22 mouse cellular contexts compared by ENCODE assay signal in the genomic region with DNA sequence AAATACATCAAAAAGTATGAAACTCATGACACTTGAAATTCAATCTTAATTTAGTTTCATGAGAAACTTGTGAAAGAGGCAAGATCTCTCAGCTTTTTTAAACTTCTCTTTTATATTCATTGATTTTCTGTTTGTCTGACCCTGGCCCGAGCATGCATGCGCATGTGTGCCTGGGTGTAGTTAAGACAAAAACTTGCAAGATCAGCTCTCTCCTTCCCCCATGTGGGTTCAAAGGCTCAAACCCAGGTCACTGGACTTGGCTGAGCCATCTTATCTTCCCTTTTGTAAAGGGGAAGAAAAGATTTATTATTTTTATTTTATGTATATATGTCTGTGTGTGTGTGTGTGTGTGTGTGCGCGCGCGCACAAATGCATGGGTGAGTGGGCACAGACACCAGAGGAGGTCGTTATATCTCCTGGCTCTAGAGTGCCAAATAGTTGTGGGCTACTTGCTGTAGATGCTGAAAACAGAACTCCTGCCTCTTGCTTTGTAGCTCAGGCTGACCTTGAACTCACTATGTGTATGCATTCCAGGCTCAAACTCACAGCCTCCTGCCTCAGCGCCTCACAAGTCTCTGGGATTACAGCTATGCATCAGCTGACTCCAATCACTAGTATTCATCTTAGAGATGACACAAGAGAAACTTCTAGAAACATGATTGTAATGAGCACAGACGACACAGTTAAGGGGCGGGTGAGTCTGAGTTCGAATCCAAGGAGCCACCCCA.
A peak's percentile ranks its signal among the peaks of the same experiment; 100 is the strongest.
DNase-seq lines count a peak whose midpoint lies in the region; ATAC-seq and TF ChIP-seq lines count a peak whose summit lies in the region.
"Had no signal": no experiment of that assay in that cellular context is flagged by ENCODE, and none has a peak within 500 bp of the region (broad histone marks: within the 10 kb centered on the region; RNA-seq: fewer than 3 reads in every experiment).

No protein-coding gene starts in this region.

- TF ChIP-seq CTCF in liver, adult 2 months (IDR thresholded peaks at IDR 0.05; ENCODE audit: low read depth, low read length), result no peak
- no peak for TF ChIP-seq CTCF in liver, postnatal 0 days (IDR thresholded peaks at IDR 0.05; ENCODE audit: low read depth)
- TF ChIP-seq CTCF in MEL (IDR thresholded peaks at IDR 0.05 in 2 of 3, conservative IDR thresholded peaks at IDR 0.05 in 1 of 3; ENCODE audit: control insufficient read depth in 1 of 3, insufficient read depth in 1 of 3, low read depth in 2 of 3, low read length in 3 of 3, poor library complexity in 1 of 3, severe bottlenecking in 1 of 3), result no peak

- no peak overlapping the region for H3K9ac ChIP-seq in liver, adult 2 months (ENCODE audit: low read depth, low read length)
- H3K9ac ChIP-seq in liver, postnatal 0 days (replicated peaks), result no peak overlapping the region
- no peak overlapping the region for H3K9ac ChIP-seq in MEL (ENCODE audit: control insufficient read depth, low read depth, low read length, poor library complexity, severe bottlenecking)
- H3K9ac ChIP-seq in forebrain, embryonic 15.5 days (replicated peaks), result no peak overlapping the region
- H3K9ac ChIP-seq: embryonic facial prominence, embryonic 12.5 days; forebrain, embryonic 13.5 days had no signal

- 76% methylated on average over 11 of the region's 11 CpGs for WGBS in liver, adult 2 months
- WGBS in liver, postnatal 0 days (ENCODE audit: insufficient replicate concordance), result 90% methylated on average over 11 of the region's 11 CpGs
- 94% methylated on average over 11 of the region's 11 CpGs for WGBS in forebrain, embryonic 15.5 days

- TF ChIP-seq EP300 in liver, postnatal 0 days (IDR thresholded peaks at IDR 0.05; ENCODE audit: low read depth), result no peak
- no peak for TF ChIP-seq EP300 in MEL (IDR thresholded peaks at IDR 0.05; ENCODE audit: low read depth in 1 of 2, low read length in 2 of 2)

- H3K4me1 ChIP-seq in liver, adult 2 months (ENCODE audit: control insufficient read depth, insufficient read depth, low read length), result peaks cover 16% of the 10 kb centered on the region
- H3K4me1 ChIP-seq in liver, postnatal 0 days (ENCODE audit: insufficient read depth), result peaks cover 43% of the 10 kb centered on the region
- peaks cover 26 to 52% of the 10 kb centered on the region in 2 experiments for H3K4me1 ChIP-seq in MEL (ENCODE audit: control insufficient read depth in 1 of 2, insufficient read depth in 2 of 2, low read length in 2 of 2)
- no peaks in the 10 kb centered on the region for H3K4me1 ChIP-seq in forebrain, embryonic 15.5 days
- H3K4me1 ChIP-seq: embryonic facial prominence, embryonic 12.5 days had no signal

- H3K79me2 ChIP-seq in liver, adult 2 months (ENCODE audit: control insufficient read depth, insufficient read depth, low read length), result peaks cover 29% of the 10 kb centered on the region
- H3K79me2 ChIP-seq in MEL (ENCODE audit: control insufficient read depth, insufficient read depth, low read length, poor library complexity), result peaks cover 42% of the 10 kb centered on the region

- H3K27ac ChIP-seq in liver, adult 2 months (replicated peaks; ENCODE audit: insufficient read depth, low read depth, low read length), result no peak overlapping the region
- no peak overlapping the region for H3K27ac ChIP-seq in liver, postnatal 0 days (ENCODE audit: low read depth)
- peak overlapping the region; percentile 98; the same call in 1 of the 2 replicates for H3K27ac ChIP-seq in MEL (ENCODE audit: control insufficient read depth, low read depth, low read length)
- no peak overlapping the region for H3K27ac ChIP-seq in forebrain, embryonic 15.5 days (replicated peaks)
- H3K27ac ChIP-seq: embryonic facial prominence, embryonic 10.5 days; embryonic facial prominence, embryonic 12.5 days; forebrain, embryonic 13.5 days had no signal

- no peaks in the 10 kb centered on the region for H3K9me3 ChIP-seq in liver, postnatal 0 days (ENCODE audit: low read length)
- no peaks in the 10 kb centered on the region for H3K9me3 ChIP-seq in MEL (replicated peaks; ENCODE audit: insufficient read depth, low read length)
- H3K9me3 ChIP-seq in forebrain, embryonic 15.5 days, result no peaks in the 10 kb centered on the region
- H3K9me3 ChIP-seq: embryonic facial prominence, embryonic 10.5 days; embryonic facial prominence, embryonic 12.5 days; forebrain, embryonic 13.5 days; G1E had no signal

- TF ChIP-seq RAD21 in MEL (IDR thresholded peaks at IDR 0.05; ENCODE audit: low read depth, low read length), result no peak

- TF ChIP-seq POLR2A in liver, adult 2 months (IDR thresholded peaks at IDR 0.05; ENCODE audit: extremely low read depth, insufficient read depth, low read length), result no peak
- no peak for TF ChIP-seq POLR2A in MEL (IDR thresholded peaks at IDR 0.05; ENCODE audit: control insufficient read depth in 1 of 2, insufficient read depth in 1 of 2, low read depth in 1 of 2, low read length in 2 of 2, poor library complexity in 1 of 2)

- DNase-seq in kidney, adult 9 months, result peak; percentile 55
- no peak for DNase-seq in kidney, postnatal 14 days
- peak; percentile 73 for DNase-seq in liver, adult 2 months (ENCODE audit: extremely low read depth, low read depth, low spot score)
- DNase-seq in liver, postnatal 0 days, result no peak
- DNase-seq in MEL (ENCODE audit: low read depth, low spot score) (no peak), ZHBTc4 (ENCODE audit: low read depth, low spot score) (peak; percentile 54)
- no peak for DNase-seq in heart, adult 9 months (ENCODE audit: low spot score in 2 of 2)
- DNase-seq: adrenal gland, adult 2 months; adrenal gland, postnatal 10 days; adrenal gland, postnatal 25 days; cerebellum, adult 11 months; cerebellum, adult 8-10 months; cerebellum, adult 9-11 months; cerebellum, postnatal 14 days; cerebellum, postnatal 36 days; embryo, embryonic 11 days had no signal

- H3K4me2 ChIP-seq in liver, postnatal 0 days (ENCODE audit: low read depth, low read length), result no peak overlapping the region
- no peak overlapping the region for H3K4me2 ChIP-seq in forebrain, embryonic 15.5 days (replicated peaks)
- H3K4me2 ChIP-seq: embryonic facial prominence, embryonic 12.5 days; forebrain, embryonic 13.5 days had no signal

- ATAC-seq in liver, postnatal 0 days, result no peak
- no peak for ATAC-seq in forebrain, embryonic 15.5 days (replicated peaks)
- ATAC-seq: forebrain, embryonic 13.5 days; forebrain, embryonic 16.5 days had no signal

- H3K4me3 ChIP-seq in liver, adult 2 months (ENCODE audit: insufficient read depth, low read depth, low read length), result no peak overlapping the region
- no peak overlapping the region for H3K4me3 ChIP-seq in liver, postnatal 0 days (ENCODE audit: low read depth, low read length)
- no peak overlapping the region for H3K4me3 ChIP-seq in MEL (ENCODE audit: control insufficient read depth in 1 of 2, insufficient read depth in 1 of 2, low read depth in 2 of 2, low read length in 2 of 2)
- H3K4me3 ChIP-seq in forebrain, embryonic 15.5 days, result no peak overlapping the region
- H3K4me3 ChIP-seq: embryonic facial prominence, embryonic 10.5 days; embryonic facial prominence, embryonic 12.5 days; forebrain, embryonic 13.5 days had no signal

- H3K27me3 ChIP-seq in liver, adult 2 months (ENCODE audit: control insufficient read depth, insufficient read depth, low read length), result no peaks in the 10 kb centered on the region
- H3K27me3 ChIP-seq in liver, postnatal 0 days (ENCODE audit: insufficient read depth, low read length), result no peaks in the 10 kb centered on the region
- no peaks in the 10 kb centered on the region for H3K27me3 ChIP-seq in MEL (ENCODE audit: control insufficient read depth in 1 of 2, insufficient read depth in 2 of 2, low read length in 2 of 2)
- no peaks in the 10 kb centered on the region for H3K27me3 ChIP-seq in forebrain, embryonic 15.5 days
- H3K27me3 ChIP-seq: embryonic facial prominence, embryonic 12.5 days; forebrain, embryonic 13.5 days had no signal

- H3K36me3 ChIP-seq in liver, adult 2 months (ENCODE audit: control insufficient read depth, insufficient read depth, low read length), result no peaks in the 10 kb centered on the region
- H3K36me3 ChIP-seq in liver, postnatal 0 days (replicated peaks; ENCODE audit: insufficient read depth, low read length), result no peaks in the 10 kb centered on the region
- peaks cover 0 to 41% of the 10 kb centered on the region in 2 experiments; a peak in 2 of 4 replicates for H3K36me3 ChIP-seq in MEL (ENCODE audit: control insufficient read depth in 1 of 2, insufficient read depth in 2 of 2, low read length in 2 of 2)
- no peaks in the 10 kb centered on the region for H3K36me3 ChIP-seq in forebrain, embryonic 15.5 days
- H3K36me3 ChIP-seq: embryonic facial prominence, embryonic 10.5 days; embryonic facial prominence, embryonic 12.5 days had no signal

TF ChIP-seq in MEL, 35 proteins besides CTCF, POLR2A, EP300 and RAD21:
- TF ChIP-seq RCOR1 (IDR thresholded peaks at IDR 0.05; ENCODE audit: low read depth, low read length) (0 out of 2 replicates have a peak, but pooled peaks have one; percentile 5), TCF12 (IDR thresholded peaks at IDR 0.05; ENCODE audit: low read depth, low read length) (no peak)

Comparison
In these comparisons a context has a peak if more than half of its experiments do, and no peak if none do; other contexts are left out.
1. DNase-seq: peak in kidney, adult 9 months (single experiment), liver, adult 2 months (single experiment) and ZHBTc4 (single experiment); none in kidney, postnatal 14 days (single experiment), liver, postnatal 0 days (single experiment), MEL (single experiment) and heart, adult 9 months (0 of 2).